Comparison of ENCODE assay signal across 8 mouse cellular contexts in genomic region chr16:11505492-11506176, GRCm38 (mm10).
DNase-seq lines count a peak whose midpoint lies in the region; ATAC-seq and TF ChIP-seq lines count a peak whose summit lies in the region.

No protein-coding gene starts in this region.

- peaks cover 15% of the 10 kb centered on the region for H3K4me1 ChIP-seq in spleen, adult 2 months (ENCODE audit: control insufficient read depth, insufficient read depth, insufficient read length)
- peaks cover 7% of the 10 kb centered on the region for H3K4me1 ChIP-seq in lung, embryonic 16.5 days (replicated peaks; ENCODE audit: control insufficient read depth, insufficient read depth, low read length)
- H3K4me1 ChIP-seq in liver, embryonic 12.5 days, result no peaks in the 10 kb centered on the region

- H3K4me2 ChIP-seq in lung, embryonic 16.5 days (ENCODE audit: low read depth, low read length), result no peak overlapping the region
- H3K4me2 ChIP-seq in liver, embryonic 12.5 days, result no peak overlapping the region

- intact Hi-C loops in heart, postnatal 36 days (cut with DNase I), result no loop called here

- no peaks in the 10 kb centered on the region; the same call in 1 of the 2 replicates for H3K36me3 ChIP-seq in spleen, adult 2 months (ENCODE audit: control insufficient read depth, insufficient read depth, low read length)
- no peaks in the 10 kb centered on the region for H3K36me3 ChIP-seq in lung, embryonic 16.5 days (ENCODE audit: control insufficient read depth, insufficient read depth, low read length)
- no peaks in the 10 kb centered on the region for H3K36me3 ChIP-seq in liver, embryonic 12.5 days

- no peak overlapping the region for H3K9ac ChIP-seq in lung, embryonic 16.5 days (ENCODE audit: low read length)
- no peak overlapping the region for H3K9ac ChIP-seq in liver, embryonic 12.5 days

- H3K27ac ChIP-seq in spleen, adult 2 months (ENCODE audit: insufficient read depth, low read length), result peak overlapping the region; percentile 5; the same call in 1 of the 2 replicates
- no peak overlapping the region for H3K27ac ChIP-seq in lung, embryonic 16.5 days (ENCODE audit: low read length)
- H3K27ac ChIP-seq in liver, embryonic 12.5 days, result no peak overlapping the region

- no peak overlapping the region for H3K4me3 ChIP-seq in spleen, adult 2 months (ENCODE audit: extremely low read depth, insufficient read depth, insufficient read length)
- H3K4me3 ChIP-seq in lung, embryonic 16.5 days (ENCODE audit: low read length), result no peak overlapping the region
- H3K4me3 ChIP-seq in liver, embryonic 12.5 days, result no peak overlapping the region

- H3K27me3 ChIP-seq in spleen, adult 2 months (ENCODE audit: control insufficient read depth, insufficient read depth, low read length), result no peaks in the 10 kb centered on the region
- H3K27me3 ChIP-seq in lung, embryonic 16.5 days (ENCODE audit: control insufficient read depth, insufficient read depth, low read depth, low read length), result no peaks in the 10 kb centered on the region
- H3K27me3 ChIP-seq in liver, embryonic 12.5 days (replicated peaks), result no peaks in the 10 kb centered on the region

- no peak for DNase-seq in spleen, adult 2 months (ENCODE audit: low read depth in 1 of 2, low spot score in 2 of 2)
- no peak for DNase-seq in spleen, postnatal 14 days (ENCODE audit: low spot score in 2 of 2)
- peak; percentile 67 for DNase-seq in cerebellum, adult 8-10 months
- peak; percentile 67 to 69 for DNase-seq in heart, postnatal 36 days
- no peak for DNase-seq in neural tube, embryonic 10.5 days (ENCODE audit: extremely low spot score, low spot score)
- no peak for DNase-seq in spleen, adult 18-20 months

- no peaks in the 10 kb centered on the region for H3K9me3 ChIP-seq in lung, embryonic 16.5 days (ENCODE audit: control insufficient read depth, low read length)
- H3K9me3 ChIP-seq in liver, embryonic 12.5 days (replicated peaks), result no peaks in the 10 kb centered on the region

- TF ChIP-seq CTCF in spleen, adult 2 months (IDR thresholded peaks at IDR 0.05; ENCODE audit: extremely low read depth, insufficient read depth, insufficient read length, insufficient replicate concordance), result no peak

- peak; percentile 68 for ATAC-seq in lung, embryonic 16.5 days (ENCODE audit: low read depth)
- ATAC-seq in liver, embryonic 12.5 days, result no peak

- no peak for TF ChIP-seq POLR2A in spleen, adult 2 months (IDR thresholded peaks at IDR 0.05; ENCODE audit: low read depth, low read length)

- 82% methylated on average over 5 of the region's 5 CpGs for WGBS in spleen, adult 2 months
- 71% methylated on average over 5 of the region's 5 CpGs for WGBS in lung, embryonic 16.5 days
- 54% methylated on average over 5 of the region's 5 CpGs for WGBS in liver, embryonic 12.5 days (ENCODE audit: insufficient replicate concordance)

Comparison
In these comparisons a context has a peak if more than half of its experiments do, and no peak if none do; other contexts are left out.
1. DNase-seq: peak in cerebellum, adult 8-10 months (single experiment) and heart, postnatal 36 days (2 of 2); none in spleen, adult 2 months (0 of 2), spleen, postnatal 14 days (0 of 2), neural tube, embryonic 10.5 days (single experiment) and spleen, adult 18-20 months (0 of 2).